Mouse (Mus musculus) thymus, postnatal 25 days (tissue): Measurements from ENCODE around the gene Slc6a21.
A peak's percentile ranks its signal among the peaks of the same experiment; 100 is the strongest.

Experiments
- DNase-seq: peaks from one replicate; pipeline ENCODE4 v3.0.0; 2022

Gene Slc6a21

GRCm38 (mm10) chr7:45322245-45322644 is 44.9 kb downstream of the Slc6a21 start:
- DNase-seq: no peak

GRCm38 (mm10) chr7:45323069-45323468 is 45.8 kb downstream of the Slc6a21 start:
- DNase-seq: no peak

GRCm38 (mm10) chr7:45325800-45326199 is 48.5 kb downstream of the Slc6a21 start:
- no peak for DNase-seq

GRCm38 (mm10) chr7:45328841-45329475 is 51.6 kb downstream of the Slc6a21 start:
- DNase-seq: no peak

- DNase-seq: no peak
Observed at GRCm38 (mm10) chr7:45331502-45331901, 54.2 kb downstream of the Slc6a21 start.

- DNase-seq: peak; percentile 67
Observed at GRCm38 (mm10) chr7:45332685-45333425, 55.5 kb downstream of the Slc6a21 start.

GRCm38 (mm10) chr7:45333431-45333982 is 56.2 kb downstream of the Slc6a21 start, which contains the start of gene Trpm4:
Gene Trpm4 (minus strand): TSS chr7:45333780.
- DNase-seq: peak; percentile 89

GRCm38 (mm10) chr7:45334605-45335004 is 57.3 kb downstream of the Slc6a21 start:
- DNase-seq: no peak

GRCm38 (mm10) chr7:45335056-45335455 is 57.7 kb downstream of the Slc6a21 start, which contains the start of gene Hrc:
Gene Hrc (plus strand): TSS chr7:45335290.
- no peak for DNase-seq

- DNase-seq: no peak
Observed at GRCm38 (mm10) chr7:45336319-45336718, 59.0 kb downstream of the Slc6a21 start.

GRCm38 (mm10) chr7:45337469-45337868 is 60.2 kb downstream of the Slc6a21 start:
- no peak for DNase-seq

- peak; percentile 37 for DNase-seq
Observed at GRCm38 (mm10) chr7:45338161-45338911, 61.0 kb downstream of the Slc6a21 start.
